Mouse (Mus musculus) liver, postnatal 0 days (tissue): ENCODE data around the gene Asap2.

Source experiments
- CTCF ChIP-seq: sonication (generic); IDR thresholded peaks from 2 replicates; pipeline ENCODE4 v1.5.1; 2016; ENCODE audit warnings: antibody characterized with exemption, low read depth
- EP300 ChIP-seq: IDR thresholded peaks from 2 replicates; pipeline ENCODE4 v1.6.1; 2016; ENCODE audit warnings: antibody characterized with exemption, low read depth, mild to moderate bottlenecking

- TF ChIP-seq CTCF (no peak), EP300 (no peak)
Measured at GRCm38 (mm10) chr12:21136462-21136751, 146.1 kb downstream of the Asap2 start.
